Mouse (Mus musculus): Measurements from ENCODE around the gene Ttll13. TPM values are rescaled to one million over a fixed set of nuclear protein-coding genes. Genes with fewer than 3 reads are reported as not detected.
A peak's percentile ranks its signal among the peaks of the same experiment; 100 is the strongest.

Ttll13 gene
- total RNA-seq (2012; rRNA removed) (0.39 and 0.46 TPM in 2 replicates), polyA plus RNA-seq (2012; ENCODE audit: insufficient read depth in 1 of 2, insufficient read length in 2 of 2, low read depth in 1 of 2, low replicate concordance in 2 of 2, missing spikeins in 1 of 2) (under 1 TPM in 1 of 2 experiments, not detected in 1; 0.40 TPM)

DNA sequence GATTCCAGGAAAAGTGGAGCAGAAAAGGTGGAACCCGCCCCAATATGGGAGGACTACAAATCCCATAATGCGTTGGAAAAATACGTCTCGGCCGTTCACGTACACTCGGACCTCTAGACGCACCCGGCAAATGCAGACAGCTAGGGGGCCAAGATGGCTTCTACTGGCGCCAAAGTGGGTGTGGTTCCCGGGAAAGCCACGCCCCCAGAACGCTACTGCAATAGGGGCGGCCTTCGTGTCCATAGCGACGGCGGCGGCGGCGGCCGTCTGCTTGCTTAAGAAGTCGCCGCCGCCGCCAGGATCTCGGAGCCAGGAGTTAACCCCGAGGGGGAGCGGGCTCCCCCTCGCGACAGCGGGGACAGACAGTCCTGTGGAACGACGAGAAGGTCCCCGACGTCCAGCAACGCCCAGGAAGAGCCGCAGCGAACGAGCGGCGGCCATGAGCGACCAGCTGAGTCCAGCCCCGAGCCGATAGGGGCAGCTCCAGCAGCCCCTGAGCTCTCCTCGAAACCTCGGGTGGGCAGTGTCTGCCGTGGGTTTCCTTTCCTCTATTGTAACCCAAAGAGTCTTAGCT is at the start of gene Ttll13:
TSS of gene Ttll13 (plus strand) at position 229 of the 574 bp plus-strand sequence.
- TF ChIP-seq HCFC1 (IDR thresholded peaks at IDR 0.05; ENCODE audit: low read depth, low read length), result peak; percentile 98
- peak; percentile 32; the same call in 1 of the 2 replicates for TF ChIP-seq NELFE (IDR thresholded peaks at IDR 0.05; ENCODE audit: low read depth, low read length)
- peak; percentile 1 to 46 (median 19); a peak in 3 of 6 replicates for TF ChIP-seq CTCF (IDR thresholded peaks at IDR 0.05 in 2 of 3, conservative IDR thresholded peaks at IDR 0.05 in 1 of 3; ENCODE audit: control insufficient read depth in 1 of 3, insufficient read depth in 1 of 3, low read depth in 2 of 3, low read length in 3 of 3, poor library complexity in 1 of 3, severe bottlenecking in 1 of 3)
- no peak for TF ChIP-seq ETS1 (IDR thresholded peaks at IDR 0.05; ENCODE audit: low read depth, low read length)
- peak; percentile 78 for TF ChIP-seq SIN3A (IDR thresholded peaks at IDR 0.05; ENCODE audit: low read length)
- peak; percentile 75; the same call in 1 of the 2 replicates for TF ChIP-seq MXI1 (IDR thresholded peaks at IDR 0.05; ENCODE audit: low read depth, low read length)
- no peak for TF ChIP-seq POLR2AphosphoS2 (IDR thresholded peaks at IDR 0.05; ENCODE audit: low read length)
- TF ChIP-seq POLR2AphosphoS5 (IDR thresholded peaks at IDR 0.05; ENCODE audit: borderline replicate concordance, low read depth, low read length), result no peak
- peak; percentile 23; the same call in 1 of the 2 replicates for TF ChIP-seq SMC3 (IDR thresholded peaks at IDR 0.05; ENCODE audit: low read depth, low read length)
- no peak for TF ChIP-seq TAL1 (IDR thresholded peaks at IDR 0.05; ENCODE audit: low read length)
- 0 out of 2 replicates have a peak, but pooled peaks have one; percentile 35 for TF ChIP-seq MAZ (IDR thresholded peaks at IDR 0.05; ENCODE audit: low read depth, low read length)
- peak; percentile 39 to 44; a peak in 2 of 4 replicates for TF ChIP-seq POLR2A (IDR thresholded peaks at IDR 0.05; ENCODE audit: control insufficient read depth in 1 of 2, insufficient read depth in 1 of 2, low read depth in 1 of 2, low read length in 2 of 2, poor library complexity in 1 of 2)
- TF ChIP-seq MYB (IDR thresholded peaks at IDR 0.05; ENCODE audit: low read depth, low read length), result peak; percentile 69
- TF ChIP-seq ZMIZ1 (IDR thresholded peaks at IDR 0.05; ENCODE audit: low read depth, low read length), result no peak
- TF ChIP-seq E2F4 (IDR thresholded peaks at IDR 0.05; ENCODE audit: borderline replicate concordance, low read depth, low read length), result 0 out of 2 replicates have a peak, but pooled peaks have one; percentile 26
- H3K9ac ChIP-seq (ENCODE audit: control insufficient read depth, low read depth, low read length, poor library complexity, severe bottlenecking), result peak within 1 kb of the TSS; percentile 79
- DNase-seq (ENCODE audit: low read depth, low spot score), result peak; percentile 98
- H3K4me3 ChIP-seq (ENCODE audit: control insufficient read depth in 1 of 2, insufficient read depth in 1 of 2, low read depth in 2 of 2, low read length in 2 of 2), result peak within 1 kb of the TSS; percentile 55 to 77
- no peaks in the 10 kb centered on the region; the same call in 1 of the 2 replicates for H3K79me2 ChIP-seq (ENCODE audit: control insufficient read depth, insufficient read depth, low read length, poor library complexity)
- peaks cover 0 to 5% of the 10 kb centered on the region in 2 experiments; a peak in 2 of 4 replicates for H3K36me3 ChIP-seq (ENCODE audit: control insufficient read depth in 1 of 2, insufficient read depth in 2 of 2, low read length in 2 of 2)
- H3K27ac ChIP-seq (ENCODE audit: control insufficient read depth, low read depth, low read length), result peak within 1 kb of the TSS; percentile 53
- peaks cover 0 to 3% of the 10 kb centered on the region in 2 experiments; a peak in 1 of 4 replicates for H3K4me1 ChIP-seq (ENCODE audit: control insufficient read depth in 1 of 2, insufficient read depth in 2 of 2, low read length in 2 of 2)
- no peaks in the 10 kb centered on the region for H3K27me3 ChIP-seq (ENCODE audit: control insufficient read depth in 1 of 2, insufficient read depth in 2 of 2, low read length in 2 of 2)
- no peaks in the 10 kb centered on the region for H3K9me3 ChIP-seq (replicated peaks; ENCODE audit: insufficient read depth, low read length)

DNA sequence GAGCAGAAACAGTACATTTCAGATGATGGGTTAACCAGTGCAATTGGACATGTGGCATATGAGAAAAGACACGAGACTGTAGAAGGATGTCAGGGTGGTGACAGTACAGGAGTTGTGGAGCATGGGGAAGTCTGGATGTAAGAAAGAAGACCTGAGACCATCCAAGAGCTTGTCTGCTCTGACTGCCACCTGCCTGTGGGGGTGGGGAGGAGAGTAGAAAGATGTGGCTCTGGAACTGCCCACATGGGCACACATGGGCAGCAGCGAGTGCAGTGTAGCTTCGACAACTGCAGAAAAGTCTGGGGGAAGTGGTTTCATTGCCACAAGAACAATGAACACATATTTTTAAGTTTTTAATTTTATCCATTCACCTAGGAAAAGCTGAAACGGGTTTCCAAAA is 48.8 kb upstream of the Ttll13 start:
- Histone ChIP-seq H3K9me3 (replicated peaks; ENCODE audit: insufficient read depth, low read length) (no peaks in the 10 kb centered on the region), H3K27me3 (ENCODE audit: control insufficient read depth in 1 of 2, insufficient read depth in 2 of 2, low read length in 2 of 2) (no peaks in the 10 kb centered on the region), H3K79me2 (ENCODE audit: control insufficient read depth, insufficient read depth, low read length, poor library complexity) (peaks cover 42% of the 10 kb centered on the region), H3K36me3 (ENCODE audit: control insufficient read depth in 1 of 2, insufficient read depth in 2 of 2, low read length in 2 of 2) (peaks cover 0 to 19% of the 10 kb centered on the region in 2 experiments; a peak in 2 of 4 replicates), H3K4me1 (ENCODE audit: control insufficient read depth in 1 of 2, insufficient read depth in 2 of 2, low read length in 2 of 2) (peaks cover 8 to 20% of the 10 kb centered on the region in 2 experiments), H3K27ac (ENCODE audit: control insufficient read depth, low read depth, low read length) (peak overlapping the region; percentile 67), H3K4me3 (ENCODE audit: control insufficient read depth in 1 of 2, insufficient read depth in 1 of 2, low read depth in 2 of 2, low read length in 2 of 2) (peak overlapping the region; percentile 89 to 93), H3K9ac (ENCODE audit: control insufficient read depth, low read depth, low read length, poor library complexity, severe bottlenecking) (peak overlapping the region; percentile 93)
- DNase-seq (ENCODE audit: low read depth, low spot score), result peak; percentile 50
- TF ChIP-seq POLR2AphosphoS2 (IDR thresholded peaks at IDR 0.05; ENCODE audit: low read length) (no peak), MAZ (IDR thresholded peaks at IDR 0.05; ENCODE audit: low read depth, low read length) (peak; percentile 47; the same call in 1 of the 2 replicates)

Measured in MEL (cell line).